Mouse (Mus musculus) limb, embryonic 12.5 days (tissue): ENCODE measurements at regions not wholly inside any gene's neighbourhood (a gene's known extent, or its start where the extent isn't known, plus 50 kb on each side); places are given as distances from the start of the nearest gene placed in this dataset.

Source experiments
- ATAC-seq: fragments of 200-750 bp; cut with Nextera tagmentation; 2 replicates; pipeline ENCODE4 v1.8.0; 2017; ENCODE audit warnings: low read depth, moderate TSS enrichment; ENCODE audit not compliant: insufficient number of reproducible peaks, insufficient read depth, low FRiP score, low TSS enrichment
- H3K27ac ChIP-seq: fragments of 300-500 bp; sonication (generic); 2 replicates; pipeline ENCODE4 v1.5.1; 2016; ENCODE audit warnings: mild to moderate bottlenecking, moderate library complexity
- H3K27me3 ChIP-seq: fragments of 300-500 bp; sonication (generic); 2 replicates; pipeline ENCODE4 v1.6.1; 2016; ENCODE audit warnings: mild to moderate bottlenecking, moderate library complexity
- H3K36me3 ChIP-seq: fragments of 300-500 bp; sonication (generic); 2 replicates; pipeline ENCODE4 v1.6.1; 2016; ENCODE audit warnings: mild to moderate bottlenecking, moderate library complexity
- H3K4me1 ChIP-seq: fragments of 300-500 bp; sonication (generic); replicated peaks from 2 replicates; pipeline ENCODE4 v1.6.1; 2016
- H3K4me2 ChIP-seq: fragments of 300-500 bp; sonication (generic); 2 replicates; pipeline ENCODE4 v1.6.1; 2016; ENCODE audit warnings: mild to moderate bottlenecking, moderate library complexity
- H3K4me3 ChIP-seq: fragments of 300-500 bp; sonication (generic); replicated peaks from 2 replicates; pipeline ENCODE4 v1.5.1; 2016; ENCODE audit warnings: mild to moderate bottlenecking
- H3K9ac ChIP-seq: fragments of 300-500 bp; sonication (generic); replicated peaks from 2 replicates; pipeline ENCODE4 v1.6.1; 2016; ENCODE audit warnings: mild to moderate bottlenecking, moderate library complexity
- H3K9me3 ChIP-seq: fragments of 300-500 bp; sonication (generic); 2 replicates; pipeline ENCODE4 v1.6.1; 2016; ENCODE audit warnings: mild to moderate bottlenecking, moderate library complexity
- WGBS: fragments of 180-500 bp; shearing (Covaris S2); methylation state at CpG from one replicate; pipeline ENCODE4 v1.1.7; 2016; 5-methylcytosine and 5-hydroxymethylcytosine counted together

DNA sequence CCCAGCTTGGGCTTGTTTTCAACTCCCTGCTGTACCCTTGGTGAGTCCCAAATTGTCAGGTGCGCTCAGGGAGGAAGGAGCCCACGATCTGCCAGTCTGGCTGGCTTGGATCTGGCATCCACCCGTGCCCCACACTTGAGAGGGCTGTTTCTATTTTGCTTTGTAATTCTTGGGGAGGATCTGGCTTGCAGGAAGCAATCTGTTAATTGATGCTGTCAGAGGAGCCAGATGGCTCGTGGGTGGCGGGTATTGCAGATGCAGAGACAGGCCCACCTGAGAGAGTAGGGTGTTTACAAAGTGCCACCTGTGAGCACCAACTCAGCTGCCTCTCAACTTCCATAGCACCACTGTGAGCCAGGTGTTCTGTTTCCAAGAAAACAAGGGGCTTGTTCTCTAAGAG, 99.1 kb upstream of the Kcng1 start:
- no peak overlapping the region for H3K4me2 ChIP-seq
- no peak for ATAC-seq
- H3K4me3 ChIP-seq: no peak overlapping the region
- H3K9ac ChIP-seq: no peak overlapping the region
- 69% methylated on average over 5 of the region's 5 CpGs for WGBS
- H3K4me1 ChIP-seq: no peaks in the 10 kb centered on the region
- H3K9me3 ChIP-seq: 0 out of 2 replicates have a peak, but pooled peaks cover 14% of the 10 kb centered on the region
- H3K27ac ChIP-seq: no peak overlapping the region
- no peaks in the 10 kb centered on the region for H3K36me3 ChIP-seq
- no peaks in the 10 kb centered on the region for H3K27me3 ChIP-seq

DNA sequence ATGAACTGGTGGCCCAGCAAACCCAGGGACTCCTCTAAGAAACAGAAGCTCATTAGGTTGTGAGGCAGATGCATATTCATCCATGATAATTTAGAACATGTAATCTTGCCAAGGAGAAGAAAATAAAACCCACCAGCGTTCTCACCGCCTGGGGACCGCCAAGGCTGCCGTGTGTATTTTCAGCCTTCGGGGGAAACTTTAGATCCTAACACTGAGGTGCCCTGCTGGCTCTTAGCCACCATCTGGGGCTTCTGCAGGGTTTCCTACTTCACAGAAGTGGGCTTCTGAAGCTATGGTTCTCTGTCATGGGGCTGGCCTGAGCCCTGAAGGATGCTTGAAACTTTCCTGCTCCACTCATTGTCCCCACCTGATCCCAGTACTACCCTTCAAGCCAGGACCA, 90.8 kb upstream of the Kcng1 start:
- 89% methylated on average over 5 of the region's 5 CpGs for WGBS
- H3K9ac ChIP-seq: no peak overlapping the region
- H3K4me3 ChIP-seq: no peak overlapping the region
- ATAC-seq: no peak
- no peak overlapping the region for H3K27ac ChIP-seq
- no peak overlapping the region for H3K4me2 ChIP-seq
- no peaks in the 10 kb centered on the region for H3K27me3 ChIP-seq
- no peaks in the 10 kb centered on the region for H3K36me3 ChIP-seq
- peaks cover 26% of the 10 kb centered on the region; the same call in 1 of the 2 replicates for H3K9me3 ChIP-seq
- H3K4me1 ChIP-seq: peaks cover 6% of the 10 kb centered on the region; the same call in 1 of the 2 replicates

DNA sequence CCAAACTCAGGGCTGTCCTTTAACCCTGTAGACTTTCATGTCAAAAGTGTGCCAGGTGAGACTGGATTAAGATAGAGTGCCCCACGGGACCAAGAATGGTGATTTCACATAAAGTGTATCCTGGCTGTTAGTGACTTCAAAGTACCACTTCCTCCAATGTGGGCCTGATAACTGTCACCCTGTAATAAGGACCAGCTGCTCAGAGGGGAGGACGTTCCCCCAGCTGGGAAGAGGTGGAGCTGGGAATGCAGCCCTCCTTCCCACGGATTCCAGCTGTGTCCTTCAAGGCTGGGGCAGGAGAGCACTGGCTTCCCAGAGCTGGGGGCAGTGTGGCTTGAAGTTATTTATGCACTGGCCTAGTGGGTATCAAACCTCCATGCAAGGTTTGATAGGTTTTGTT, 89.7 kb upstream of the Kcng1 start:
- Histone ChIP-seq H3K4me2 (no peak overlapping the region), H3K9me3 (peaks cover 25% of the 10 kb centered on the region; the same call in 1 of the 2 replicates), H3K36me3 (no peaks in the 10 kb centered on the region), H3K27me3 (no peaks in the 10 kb centered on the region), H3K9ac (no peak overlapping the region), H3K4me1 (peaks cover 6% of the 10 kb centered on the region; the same call in 1 of the 2 replicates), H3K4me3 (no peak overlapping the region), H3K27ac (no peak overlapping the region)
- WGBS: 2% methylated on average over 3 of the region's 3 CpGs
- no peak for ATAC-seq

DNA sequence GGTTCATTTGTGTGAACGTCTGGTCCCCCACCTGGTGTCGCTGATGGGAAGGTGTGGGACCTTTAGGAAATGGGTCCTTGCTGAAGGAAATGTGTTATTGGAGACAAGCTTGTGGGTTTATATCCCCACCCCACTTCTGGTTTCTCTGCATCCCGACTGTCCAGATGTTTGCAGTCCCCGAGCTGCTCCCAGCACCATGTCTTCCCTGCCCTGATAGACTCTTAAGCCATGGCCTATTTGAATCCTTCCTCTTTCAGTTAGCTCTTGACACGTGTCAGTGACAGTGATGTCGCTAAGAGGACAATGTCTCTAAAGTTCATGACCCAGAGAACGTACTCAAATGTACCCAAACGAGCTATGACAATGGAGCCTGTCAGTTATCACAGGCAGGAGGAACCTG, 77.7 kb upstream of the Kcng1 start:
- Histone ChIP-seq H3K9ac (no peak overlapping the region), H3K4me2 (no peak overlapping the region), H3K36me3 (no peaks in the 10 kb centered on the region), H3K27ac (no peak overlapping the region), H3K4me3 (no peak overlapping the region), H3K27me3 (0 out of 2 replicates have a peak, but pooled peaks cover 7% of the 10 kb centered on the region), H3K4me1 (peaks cover 23% of the 10 kb centered on the region), H3K9me3 (no peaks in the 10 kb centered on the region)
- ATAC-seq: no peak
- 55% methylated on average over 8 of the region's 8 CpGs for WGBS

DNA sequence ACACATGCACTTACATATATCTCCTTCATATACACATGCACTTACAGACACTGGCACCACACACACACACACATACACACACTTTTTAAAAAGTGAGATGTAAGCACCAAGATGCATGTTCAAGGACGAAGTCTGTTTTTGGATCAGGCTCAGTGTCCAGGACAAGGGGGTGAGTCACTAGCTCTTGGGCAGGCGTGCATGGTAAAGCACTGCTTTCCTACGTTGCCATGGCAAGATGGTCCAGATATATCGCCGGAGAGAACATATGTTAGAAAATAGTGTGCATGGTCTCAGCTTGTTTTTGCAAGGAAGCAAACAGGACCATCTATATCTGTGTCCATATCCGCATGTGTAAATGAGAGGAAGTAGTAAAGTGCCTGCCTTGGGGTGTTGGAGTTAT, 77.0 kb upstream of the Kcng1 start:
- 0 out of 2 replicates have a peak, but pooled peaks cover 7% of the 10 kb centered on the region for H3K27me3 ChIP-seq
- ATAC-seq: no peak
- peaks cover 30% of the 10 kb centered on the region for H3K4me1 ChIP-seq
- H3K9me3 ChIP-seq: no peaks in the 10 kb centered on the region
- no peaks in the 10 kb centered on the region for H3K36me3 ChIP-seq
- no peak overlapping the region for H3K27ac ChIP-seq
- H3K4me2 ChIP-seq: no peak overlapping the region
- H3K4me3 ChIP-seq: no peak overlapping the region
- 71% methylated on average over 6 of the region's 6 CpGs for WGBS
- H3K9ac ChIP-seq: no peak overlapping the region

DNA sequence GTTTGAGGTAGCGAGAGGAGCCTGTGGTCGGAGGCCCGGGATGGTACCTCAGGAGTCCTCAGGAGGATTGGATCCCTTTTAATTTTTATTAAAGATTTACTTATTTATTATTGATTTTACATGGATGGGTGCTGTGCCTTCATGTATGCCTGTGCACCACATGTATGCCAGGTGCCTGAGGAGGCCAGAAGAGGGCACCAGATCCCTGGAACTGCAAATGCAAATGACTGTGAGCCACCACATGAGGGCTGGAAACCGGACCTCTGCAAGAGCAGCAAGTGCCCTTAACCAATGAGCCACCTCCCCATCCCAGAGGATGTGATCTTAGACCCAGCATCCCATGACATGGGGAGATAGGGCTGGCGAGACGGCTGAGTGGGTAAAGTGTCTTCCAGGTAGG, 76.3 kb upstream of the Kcng1 start:
- Histone ChIP-seq H3K27ac (no peak overlapping the region), H3K9me3 (no peaks in the 10 kb centered on the region), H3K27me3 (0 out of 2 replicates have a peak, but pooled peaks cover 7% of the 10 kb centered on the region), H3K4me2 (no peak overlapping the region), H3K36me3 (no peaks in the 10 kb centered on the region), H3K4me1 (peaks cover 31% of the 10 kb centered on the region), H3K9ac (no peak overlapping the region), H3K4me3 (no peak overlapping the region)
- ATAC-seq: no peak
- 83% methylated on average over 6 of the region's 6 CpGs for WGBS

DNA sequence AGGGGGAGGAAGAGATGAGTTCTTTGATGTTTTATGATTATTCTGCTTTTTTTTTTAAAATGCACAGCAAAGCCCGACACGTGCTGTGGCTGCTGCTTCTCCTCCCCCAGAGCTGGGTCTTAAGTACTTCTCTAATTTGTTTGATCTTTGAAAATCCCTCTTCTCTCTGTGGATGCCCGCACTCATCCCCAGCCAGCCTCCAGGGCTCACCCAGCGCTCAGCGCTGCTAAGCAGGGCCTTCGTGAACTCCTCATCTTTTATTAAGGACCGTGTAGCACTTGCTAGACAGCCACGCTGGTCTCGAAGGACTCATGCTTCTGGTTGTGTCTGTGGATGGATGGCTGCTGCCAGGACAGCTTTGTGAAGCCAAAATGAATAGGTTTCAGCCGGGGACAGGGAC, 72.9 kb upstream of the Kcng1 start:
- 37% methylated on average over 10 of the region's 10 CpGs for WGBS
- H3K9me3 ChIP-seq: no peaks in the 10 kb centered on the region
- H3K4me2 ChIP-seq: 0 out of 2 replicates have a peak overlapping the region, but pooled peaks have one; percentile 8
- ATAC-seq: no peak
- H3K9ac ChIP-seq: no peak overlapping the region
- H3K27me3 ChIP-seq: 0 out of 2 replicates have a peak, but pooled peaks cover 7% of the 10 kb centered on the region
- H3K27ac ChIP-seq: no peak overlapping the region
- peaks cover 41% of the 10 kb centered on the region for H3K4me1 ChIP-seq
- H3K4me3 ChIP-seq: no peak overlapping the region
- no peaks in the 10 kb centered on the region for H3K36me3 ChIP-seq

DNA sequence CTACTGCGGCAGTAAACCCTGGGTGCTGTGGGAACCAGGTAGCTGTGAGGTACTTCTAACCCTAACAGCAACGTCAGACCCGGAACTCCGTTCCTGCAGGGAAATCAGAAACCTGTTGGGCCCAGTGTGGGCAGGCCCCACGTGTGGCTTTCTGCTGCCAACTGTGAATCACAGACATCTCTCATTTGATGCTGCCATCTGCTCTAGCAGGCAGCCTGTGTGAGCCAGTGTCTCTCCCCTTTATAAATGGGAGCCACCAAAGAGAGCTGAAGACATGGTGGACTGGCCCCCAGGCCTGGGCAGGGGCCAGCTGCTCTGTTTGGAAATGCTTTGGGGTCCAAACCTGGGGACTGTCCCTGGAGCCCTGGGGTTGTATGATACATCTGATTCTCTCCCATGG, 71.1 kb upstream of the Kcng1 start:
- Histone ChIP-seq H3K4me1 (peaks cover 33% of the 10 kb centered on the region), H3K9ac (no peak overlapping the region), H3K9me3 (no peaks in the 10 kb centered on the region), H3K4me3 (no peak overlapping the region), H3K4me2 (no peak overlapping the region), H3K27me3 (0 out of 2 replicates have a peak, but pooled peaks cover 7% of the 10 kb centered on the region), H3K27ac (no peak overlapping the region), H3K36me3 (no peaks in the 10 kb centered on the region)
- WGBS: 73% methylated on average over 5 of the region's 5 CpGs
- ATAC-seq: no peak

DNA sequence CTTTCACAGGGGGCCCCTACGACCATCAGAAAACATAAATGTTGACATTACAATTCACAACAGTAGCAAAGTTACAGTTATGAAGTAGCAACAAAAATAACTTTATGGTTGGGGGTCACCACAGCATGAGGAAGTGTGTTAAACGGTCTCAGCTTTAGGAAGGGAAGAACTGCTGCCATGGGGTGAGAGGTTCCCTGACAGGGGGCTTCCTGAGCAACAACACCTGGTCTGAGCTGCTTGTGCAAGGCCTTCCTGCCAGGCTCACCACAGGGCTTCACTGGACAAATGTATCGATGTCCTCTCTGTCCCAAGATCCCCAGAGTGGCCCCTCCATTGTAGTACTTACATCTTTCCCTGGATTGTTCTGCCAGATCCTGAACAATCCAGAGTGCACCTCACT, 70.7 kb upstream of the Kcng1 start:
- no peak for ATAC-seq
- Histone ChIP-seq H3K4me2 (no peak overlapping the region), H3K4me1 (peaks cover 33% of the 10 kb centered on the region), H3K9me3 (no peaks in the 10 kb centered on the region), H3K36me3 (no peaks in the 10 kb centered on the region), H3K27me3 (0 out of 2 replicates have a peak, but pooled peaks cover 7% of the 10 kb centered on the region), H3K9ac (no peak overlapping the region), H3K4me3 (no peak overlapping the region), H3K27ac (no peak overlapping the region)
- 36% methylated on average over 3 of the region's 3 CpGs for WGBS

DNA sequence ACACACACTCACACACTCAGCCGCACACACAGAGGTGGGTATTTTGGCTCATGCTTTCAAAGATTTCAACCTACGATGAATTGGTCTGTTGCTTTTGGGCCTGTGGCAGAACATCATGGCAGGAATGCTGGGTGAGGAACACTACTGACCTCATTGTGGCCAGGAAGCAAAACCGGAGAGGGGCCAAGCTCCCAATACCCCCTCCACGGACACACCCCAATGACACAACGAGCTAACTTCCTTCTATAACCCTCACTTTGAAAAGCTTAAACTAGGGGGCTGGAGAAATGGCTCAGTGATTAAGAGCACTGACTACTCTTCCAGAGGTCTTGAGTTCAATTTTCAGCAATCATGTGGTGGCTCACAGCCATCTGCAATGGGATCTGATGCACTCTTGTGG, 63.8 kb upstream of the Kcng1 start:
- Histone ChIP-seq H3K9me3 (no peaks in the 10 kb centered on the region), H3K36me3 (no peaks in the 10 kb centered on the region), H3K4me1 (peaks cover 8% of the 10 kb centered on the region; the same call in 1 of the 2 replicates), H3K9ac (no peak overlapping the region), H3K27me3 (no peaks in the 10 kb centered on the region), H3K4me2 (no peak overlapping the region), H3K4me3 (no peak overlapping the region), H3K27ac (no peak overlapping the region)
- no peak for ATAC-seq
- 91% methylated on average over 5 of the region's 5 CpGs for WGBS

DNA sequence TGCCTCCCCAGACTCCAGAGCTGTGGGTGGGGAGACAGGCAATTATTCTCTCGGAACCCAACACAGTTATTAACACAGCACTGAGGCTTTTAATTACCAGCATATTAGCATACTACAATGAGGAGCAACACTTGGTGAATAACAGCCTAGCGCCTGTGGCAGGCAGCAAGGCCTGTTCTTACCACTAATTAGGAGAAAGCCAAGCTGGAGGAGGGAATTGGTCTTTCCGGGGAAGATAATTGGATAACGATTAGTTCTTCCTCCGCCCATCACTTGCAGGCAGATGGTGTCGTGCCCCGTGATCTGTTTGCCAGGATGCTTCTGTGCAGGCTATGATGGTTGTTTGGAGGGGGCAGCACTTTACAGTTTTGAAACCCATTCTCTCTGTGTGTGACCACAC, 62.2 kb upstream of the Kcng1 start:
- Histone ChIP-seq H3K4me3 (no peak overlapping the region), H3K9ac (no peak overlapping the region), H3K4me2 (no peak overlapping the region), H3K4me1 (peaks cover 11% of the 10 kb centered on the region; the same call in 1 of the 2 replicates), H3K9me3 (no peaks in the 10 kb centered on the region), H3K36me3 (no peaks in the 10 kb centered on the region), H3K27me3 (no peaks in the 10 kb centered on the region), H3K27ac (no peak overlapping the region)
- WGBS: 19% methylated on average over 7 of the region's 7 CpGs
- ATAC-seq: no peak

DNA sequence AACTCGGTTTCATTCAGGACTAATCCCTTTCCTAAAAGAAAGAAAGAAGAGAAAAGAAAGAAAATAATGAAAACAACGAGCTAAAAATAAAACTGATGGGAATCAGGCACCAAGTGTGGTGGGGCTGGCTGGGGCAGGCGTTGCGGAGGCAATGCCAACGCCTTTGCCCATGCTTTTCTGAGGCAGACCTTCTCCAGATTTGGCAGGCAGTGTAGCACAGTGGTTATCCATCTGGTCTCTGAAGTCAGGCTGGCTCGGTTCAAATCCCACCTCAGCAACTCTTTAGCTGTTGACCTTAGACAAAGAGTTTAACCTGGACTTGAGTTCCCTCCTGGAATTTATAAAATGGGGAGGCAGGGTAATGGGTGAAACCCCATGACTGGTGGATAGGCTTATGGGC, 57.3 kb upstream of the Kcng1 start:
- no peaks in the 10 kb centered on the region for H3K36me3 ChIP-seq
- WGBS: 87% methylated on average over 6 of the region's 6 CpGs
- no peak for ATAC-seq
- H3K4me2 ChIP-seq: no peak overlapping the region
- H3K9ac ChIP-seq: no peak overlapping the region
- H3K27ac ChIP-seq: no peak overlapping the region
- H3K27me3 ChIP-seq: no peaks in the 10 kb centered on the region
- H3K4me3 ChIP-seq: no peak overlapping the region
- H3K4me1 ChIP-seq: peaks cover 13% of the 10 kb centered on the region
- H3K9me3 ChIP-seq: no peaks in the 10 kb centered on the region
